Mouse (Mus musculus): ENCODE measurements around the gene Gm20388.
A peak's percentile ranks its signal among the peaks of the same experiment; 100 is the strongest.
"Not testable (repeated sequence)": the region's sequence is repeated elsewhere in the genome, so short reads cannot be mapped to it uniquely, and the experiment has no call there.

Gm20388 gene

DNA sequence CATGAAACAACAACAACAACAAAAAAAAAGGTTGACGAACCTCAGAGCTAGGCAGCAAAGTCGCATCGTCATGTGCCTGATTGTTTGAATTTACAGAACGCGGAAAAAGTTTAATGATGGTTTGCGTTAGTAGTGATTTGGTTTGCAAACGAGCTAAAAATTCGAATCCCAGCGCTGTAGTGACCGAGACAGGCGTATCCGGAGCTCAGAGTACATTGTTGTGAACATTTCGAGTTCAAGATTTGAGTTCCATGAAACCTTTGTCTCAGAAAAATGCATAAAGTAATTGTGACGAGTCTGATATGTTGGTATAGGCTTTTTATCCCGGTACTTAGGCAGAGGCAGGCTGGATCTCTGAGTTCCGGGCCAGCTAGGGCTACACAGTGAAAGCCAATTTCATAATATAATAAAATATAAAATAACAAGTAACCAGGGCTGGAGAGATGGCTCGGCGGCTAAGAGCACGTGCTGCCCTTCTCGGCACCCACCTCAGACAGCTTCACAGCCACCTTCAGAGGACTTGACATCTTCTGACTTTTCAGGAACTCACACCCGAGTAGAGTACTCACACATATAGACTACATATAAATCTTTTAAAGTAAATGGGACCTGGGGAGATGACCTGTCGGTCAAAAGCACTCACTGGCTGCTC is 3132.5 kb downstream of the Gm20388 start:
- DNase-seq, result no peak

DNA sequence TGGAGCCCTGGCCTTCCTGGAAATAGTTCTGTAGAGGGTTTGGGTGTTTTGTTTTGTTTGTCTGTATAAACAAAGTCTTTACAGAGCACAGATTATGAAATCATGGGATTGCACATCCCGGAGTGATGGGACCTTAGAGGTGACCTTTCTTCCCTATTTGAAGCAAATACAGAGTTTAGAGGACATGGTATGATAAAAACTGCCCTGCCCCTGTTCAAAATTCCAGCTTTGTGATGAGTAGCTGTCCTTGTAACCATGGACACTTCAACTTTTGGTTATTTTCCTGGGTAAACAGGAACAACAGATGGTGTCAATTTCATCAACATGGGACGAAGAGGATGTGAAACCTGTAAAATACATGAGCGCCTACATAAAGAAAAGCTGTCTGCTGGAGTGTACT is 3133.3 kb downstream of the Gm20388 start:
- no peak for DNase-seq

DNA sequence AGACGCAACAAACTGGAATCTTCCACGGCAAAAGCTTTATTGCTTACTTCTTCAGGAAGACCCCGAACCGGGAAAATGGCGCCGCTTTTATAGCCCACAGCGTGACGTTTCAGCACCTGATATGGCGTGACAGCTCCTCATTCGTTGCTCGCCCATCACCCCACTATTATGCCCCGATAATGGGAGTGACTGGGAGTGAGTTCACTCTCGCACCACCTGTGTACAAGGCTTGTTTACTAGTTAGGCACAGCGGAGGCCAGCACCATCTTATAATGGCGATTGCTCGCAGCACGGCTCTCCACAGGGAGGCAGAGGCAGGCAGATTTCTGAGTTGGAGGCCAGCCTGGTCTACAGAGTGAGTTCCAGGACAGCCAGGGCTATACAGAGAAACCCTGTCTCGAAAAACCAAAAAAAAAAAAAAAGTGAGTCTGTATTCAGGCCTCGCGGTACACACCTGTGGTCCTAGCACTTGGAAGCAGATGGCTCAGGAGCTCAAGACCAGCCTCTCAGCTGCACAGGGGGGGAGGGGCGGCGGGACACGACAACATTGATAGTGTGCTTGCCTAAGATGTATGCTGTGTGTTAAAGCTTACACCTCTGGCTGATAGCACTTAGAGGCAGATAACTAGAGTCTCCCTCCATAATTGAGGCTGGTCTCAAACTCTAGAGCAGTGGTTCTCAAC is 3134.2 kb downstream of the Gm20388 start:
- not testable (repeated sequence) for DNase-seq

DNA sequence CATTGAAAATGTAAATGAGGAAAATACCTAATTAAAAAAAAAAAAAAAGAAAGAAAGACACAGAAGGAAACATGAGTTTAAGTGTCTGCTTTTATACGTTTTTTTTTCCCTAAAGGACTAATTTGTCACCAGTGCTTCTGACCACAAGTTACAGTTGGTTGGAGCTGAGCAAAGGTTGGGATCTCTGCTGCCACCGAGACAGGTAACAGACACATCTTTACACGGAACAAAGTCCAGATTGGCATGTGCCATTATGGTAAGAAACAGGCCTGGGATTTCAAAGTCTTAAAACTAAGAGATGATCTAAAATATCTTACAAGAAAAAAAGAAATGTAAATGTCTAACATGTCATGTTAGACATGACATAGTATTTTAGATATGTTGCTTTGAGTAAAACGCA is 3136.1 kb downstream of the Gm20388 start:
- no peak for DNase-seq

DNA sequence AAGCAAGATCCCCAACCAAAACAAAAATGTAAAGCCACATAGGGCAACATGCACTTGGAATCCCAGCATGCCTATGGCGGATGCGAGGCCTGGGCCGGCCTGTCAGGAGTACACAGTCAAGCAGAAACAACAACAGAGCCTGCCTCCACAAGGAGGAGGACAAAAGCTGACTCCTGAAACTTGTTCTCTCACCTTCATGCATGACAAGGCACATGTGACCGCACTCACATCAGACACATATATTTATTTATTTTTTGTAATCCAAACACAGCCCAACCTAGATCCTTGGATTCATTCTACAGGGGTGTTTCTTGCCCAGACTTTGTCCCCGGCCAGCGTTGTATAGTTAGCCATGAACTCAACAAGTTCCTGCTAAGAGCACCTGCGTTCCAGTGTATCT is 3137.2 kb downstream of the Gm20388 start:
- DNase-seq, result no peak

DNA sequence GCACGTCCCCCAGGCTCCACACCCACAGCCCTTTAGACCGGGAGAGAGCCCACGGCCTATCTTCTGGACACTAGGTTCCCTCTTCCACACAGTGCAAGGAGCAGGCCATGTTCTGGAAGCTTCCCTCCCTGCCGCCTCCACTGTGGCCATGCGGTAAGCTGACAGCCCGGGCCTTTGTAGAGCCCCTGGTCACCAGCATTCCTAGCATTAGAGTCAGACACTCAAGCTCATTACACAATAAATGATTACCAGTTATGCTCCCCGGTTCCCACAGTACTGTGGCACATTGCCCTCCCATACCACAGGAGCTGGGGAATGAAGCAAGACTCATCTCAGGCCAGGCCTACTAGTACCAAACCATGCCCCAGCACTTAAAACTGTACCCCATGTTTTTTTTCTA is 3137.8 kb downstream of the Gm20388 start:
- DNase-seq, result no peak

DNA sequence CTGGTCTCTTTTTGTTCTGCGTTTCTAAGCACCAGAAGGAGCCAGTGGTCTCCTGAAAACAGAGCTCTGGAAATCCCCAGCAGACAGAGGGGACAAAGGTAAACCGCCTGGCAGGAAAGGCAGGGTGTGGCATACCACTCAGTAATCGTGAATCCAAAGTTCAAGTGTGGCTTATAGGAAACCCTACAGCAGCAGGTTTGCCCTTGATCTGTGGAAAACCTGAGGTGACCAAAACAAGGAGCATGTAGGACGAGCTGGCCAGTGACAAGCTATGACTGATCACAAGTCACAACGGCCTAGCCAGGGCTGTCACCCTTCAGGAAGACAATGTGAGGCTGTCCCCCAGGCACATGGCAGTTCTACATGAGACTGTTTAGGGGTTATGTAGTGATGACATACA is 3140.8 kb downstream of the Gm20388 start:
- no peak for DNase-seq

DNA sequence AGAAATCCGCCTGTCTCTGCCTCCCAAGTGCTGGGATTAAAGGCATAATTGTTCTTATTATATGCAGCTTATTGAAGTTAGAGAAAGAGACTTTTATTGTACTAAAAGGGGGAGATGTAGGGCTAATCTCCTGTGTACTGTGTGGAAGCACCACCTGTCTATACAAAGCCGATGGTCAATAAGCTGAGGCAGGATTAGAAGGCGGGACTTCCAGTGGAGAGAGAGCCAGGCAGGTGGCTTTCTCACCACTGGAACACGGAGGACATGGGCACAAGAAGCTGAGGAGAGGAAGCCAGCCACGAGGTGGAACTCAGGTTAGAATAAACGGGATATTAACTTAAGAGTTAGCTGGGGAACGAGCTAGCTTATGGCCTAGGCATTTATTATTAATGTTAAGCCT is 3152.1 kb downstream of the Gm20388 start, which contains the start of gene Spg7:
Gene Spg7, plus strand, starts transcription at position 222 of the 400 bp plus-strand sequence.
- DNase-seq, result no peak

DNA sequence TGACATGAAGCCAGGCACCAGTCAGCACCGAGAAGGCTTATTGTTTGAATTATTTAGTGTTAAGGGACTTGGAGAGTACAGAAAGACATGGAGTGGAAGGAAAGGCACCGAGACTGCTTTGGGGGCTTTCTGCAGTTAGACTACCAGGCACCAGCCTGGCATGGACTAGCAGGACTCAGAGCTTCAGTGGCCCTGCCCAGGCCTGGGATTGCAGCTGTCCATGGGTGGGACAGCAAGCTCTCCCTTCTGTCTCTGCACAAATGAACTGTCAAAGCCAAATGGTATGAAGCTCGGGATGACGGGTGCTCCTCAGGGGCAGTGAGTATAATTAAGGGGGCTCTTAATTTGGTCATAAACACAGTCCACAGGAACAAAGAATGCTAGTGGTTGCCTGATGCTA is 3153.4 kb downstream of the Gm20388 start:
- no peak for DNase-seq

DNA sequence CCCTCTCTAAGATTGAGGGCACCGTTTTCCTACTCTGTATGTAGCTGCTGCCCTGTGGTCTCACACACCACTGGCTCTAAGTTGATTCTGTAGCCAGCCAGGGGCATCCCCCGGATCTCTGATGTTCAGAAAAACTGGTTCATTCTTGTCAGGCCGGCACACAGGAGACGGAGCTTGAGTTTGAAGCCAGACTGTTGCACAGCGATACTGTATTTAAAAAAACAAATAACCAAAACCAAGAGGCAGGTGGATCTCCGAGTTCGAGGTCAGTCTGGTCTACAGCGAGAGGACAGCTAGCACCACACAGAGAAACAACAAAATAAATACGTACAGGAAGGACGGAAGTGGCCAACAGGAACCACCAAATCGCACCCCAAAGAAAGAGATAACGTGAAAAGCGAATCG is 3154.2 kb downstream of the Gm20388 start:
- DNase-seq, result no peak

DNA sequence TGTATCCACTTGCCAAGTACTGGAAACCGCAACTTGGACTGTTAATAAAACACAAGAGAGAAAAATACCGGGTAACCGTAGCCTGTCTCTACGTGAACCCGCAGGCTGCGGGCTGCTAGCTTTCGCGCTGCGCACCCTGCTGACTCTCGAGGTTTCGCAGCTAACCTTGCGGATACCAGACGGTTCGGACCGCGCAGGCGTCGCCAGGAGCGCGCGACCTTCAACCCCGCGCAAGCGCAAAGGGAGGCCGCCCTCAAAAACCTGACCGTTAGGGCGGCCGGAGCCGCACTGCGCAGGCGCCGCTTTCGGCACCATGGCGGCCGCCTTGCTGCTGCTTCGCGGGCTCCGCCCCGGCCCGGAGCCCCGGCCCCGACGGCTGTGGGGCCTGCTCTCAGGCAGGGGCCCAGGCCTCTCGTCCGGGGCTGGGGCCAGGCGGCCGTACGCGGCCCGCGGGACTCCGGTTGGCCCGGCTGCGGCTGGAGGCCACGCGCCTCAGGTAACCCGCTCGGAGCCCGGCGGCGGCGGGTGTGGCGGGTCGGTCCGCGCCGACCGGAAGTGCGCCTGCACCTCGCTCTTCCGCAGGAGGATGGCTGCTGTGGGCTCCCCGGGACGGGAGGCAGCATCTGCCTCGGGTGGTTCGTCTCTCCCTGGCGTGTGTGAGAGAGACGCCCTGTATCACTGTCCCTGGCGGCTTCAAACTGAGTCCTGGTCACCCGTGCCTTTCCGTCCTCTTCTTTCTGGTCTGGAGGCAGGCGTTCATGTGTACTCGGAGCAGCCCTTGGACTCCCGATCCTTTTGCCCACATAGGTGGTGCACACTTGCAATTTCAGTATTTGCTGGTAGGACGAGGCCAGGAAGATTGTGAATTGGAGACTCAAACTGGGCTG is 3154.8 kb downstream of the Gm20388 start:
- DNase-seq, result peak; percentile 97 to 98

DNA sequence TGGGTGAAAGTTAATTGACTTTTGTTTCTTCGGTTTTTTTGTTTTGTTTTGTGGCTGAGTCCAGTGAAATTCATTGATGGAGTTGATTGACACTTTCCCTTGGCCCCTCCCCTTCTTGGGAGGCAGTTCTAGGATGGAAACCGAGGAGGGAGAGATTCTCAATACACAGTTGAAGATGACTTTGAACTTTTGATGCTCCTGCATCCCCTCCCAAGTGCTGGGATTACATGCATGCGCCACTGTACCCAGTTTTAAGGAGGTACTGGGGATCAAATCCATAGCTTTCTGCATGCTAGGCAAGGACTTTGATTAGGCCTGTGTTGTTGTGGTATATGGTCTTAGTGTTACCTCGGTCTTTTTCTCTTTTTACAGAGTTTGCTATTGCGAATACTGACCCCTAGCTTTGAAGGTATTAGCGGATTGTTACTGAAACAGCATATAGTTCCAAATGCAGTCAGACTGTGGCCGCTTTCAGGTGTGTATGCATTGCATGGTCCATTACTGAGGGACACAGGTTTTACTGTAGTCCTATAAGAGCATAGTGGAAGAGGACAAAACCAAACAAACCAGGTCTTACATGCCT is 3155.6 kb downstream of the Gm20388 start:
- DNase-seq, result no peak

DNA sequence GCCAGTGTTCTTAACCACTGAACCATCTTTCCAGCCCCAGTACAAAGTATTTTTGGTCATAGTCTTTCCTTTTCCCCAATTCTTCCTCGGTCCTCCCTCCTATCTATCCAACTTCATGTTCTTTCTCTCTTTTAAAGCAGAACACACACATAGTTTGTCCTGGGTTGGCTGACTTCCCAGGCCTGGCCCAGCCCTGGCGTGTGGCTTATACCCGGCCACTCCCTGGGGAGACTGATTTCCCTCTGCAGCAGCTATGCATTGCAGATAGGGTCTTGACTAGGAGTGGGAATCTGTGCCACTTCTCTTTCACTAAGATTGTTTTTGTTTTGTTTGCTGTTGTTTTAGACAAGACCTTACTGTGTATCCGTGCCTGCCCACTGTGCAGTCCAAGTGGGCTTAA is 3160.5 kb downstream of the Gm20388 start:
- DNase-seq, result peak; percentile 20 to 51

DNA sequence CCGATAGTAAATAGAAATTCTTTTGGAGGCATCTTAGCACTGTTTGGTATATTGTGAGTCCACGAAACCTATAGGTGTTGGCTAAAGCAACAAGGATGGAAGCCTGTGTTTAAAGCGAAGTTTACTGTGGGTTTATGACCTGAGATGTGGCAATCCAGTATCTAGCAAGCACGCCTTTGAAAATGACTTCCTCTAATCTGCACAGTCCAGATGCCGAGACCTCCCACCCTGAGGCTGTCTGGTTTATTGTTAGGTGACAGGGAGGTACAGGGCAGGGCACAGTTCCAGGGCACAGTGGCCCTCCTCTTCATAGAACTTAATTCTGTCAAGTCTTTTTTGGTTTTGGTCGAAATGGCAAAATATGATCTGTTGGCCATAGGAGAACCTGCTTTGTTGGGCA is 3166.6 kb downstream of the Gm20388 start:
- DNase-seq, result no peak

DNA sequence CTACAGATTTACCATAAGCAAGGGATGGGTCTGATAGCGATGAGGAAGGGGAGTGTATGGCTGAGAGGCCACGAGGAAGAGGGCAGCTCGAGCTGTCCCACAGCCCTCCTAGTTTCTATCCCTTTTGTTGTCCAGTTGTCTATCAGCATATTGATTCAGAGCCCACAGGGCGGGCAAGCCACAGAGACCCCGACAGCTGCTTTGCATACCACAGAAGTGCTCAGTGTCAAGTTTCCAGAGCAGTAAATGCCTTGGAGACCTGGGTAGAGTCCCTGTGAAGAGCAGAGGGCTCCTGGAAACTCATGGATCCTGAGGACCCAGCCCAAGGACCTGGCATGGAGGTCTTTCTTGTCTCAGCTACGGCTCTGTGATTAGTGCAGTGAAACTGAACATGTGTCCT is 3172.4 kb downstream of the Gm20388 start:
- no peak for DNase-seq

DNA sequence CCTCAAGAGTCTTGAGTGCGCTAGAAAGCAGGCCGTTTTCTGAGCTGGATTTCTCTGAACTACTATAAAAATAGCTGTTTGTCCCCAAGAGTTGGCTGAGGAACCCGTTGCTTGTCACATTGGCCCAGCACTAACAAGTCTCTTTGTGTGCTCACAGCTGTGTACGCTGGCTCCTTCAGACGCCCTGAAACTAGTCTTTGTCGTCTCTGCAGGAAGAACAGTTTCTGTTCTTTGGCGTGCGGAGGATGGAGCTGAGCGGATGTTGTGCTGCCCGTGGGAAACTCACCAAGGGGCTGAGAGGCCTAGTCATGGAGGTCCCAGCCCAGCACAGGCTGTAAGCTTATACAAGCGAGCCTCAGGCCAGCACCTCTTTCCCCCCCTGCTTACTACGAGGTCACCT is 3173.0 kb downstream of the Gm20388 start:
- DNase-seq, result no peak

DNA sequence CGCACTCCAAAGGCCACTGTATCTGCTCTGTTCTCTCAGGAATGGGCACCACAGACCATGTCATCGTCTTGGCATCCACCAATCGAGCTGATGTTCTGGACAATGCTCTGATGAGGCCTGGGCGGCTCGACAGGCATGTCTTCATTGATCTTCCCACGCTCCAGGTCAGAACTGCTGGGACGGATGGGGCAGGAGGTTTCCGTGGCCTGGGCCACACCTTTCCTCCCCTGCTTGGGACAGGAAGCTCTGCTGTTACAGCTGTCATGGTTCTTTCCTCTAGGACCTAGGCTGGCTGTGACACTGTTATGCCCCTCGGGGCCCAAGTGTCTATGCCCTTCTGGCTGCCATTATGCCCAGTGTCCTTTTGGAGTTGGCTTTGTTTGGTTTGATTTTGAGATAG is 3176.6 kb downstream of the Gm20388 start:
- no peak for DNase-seq

DNA sequence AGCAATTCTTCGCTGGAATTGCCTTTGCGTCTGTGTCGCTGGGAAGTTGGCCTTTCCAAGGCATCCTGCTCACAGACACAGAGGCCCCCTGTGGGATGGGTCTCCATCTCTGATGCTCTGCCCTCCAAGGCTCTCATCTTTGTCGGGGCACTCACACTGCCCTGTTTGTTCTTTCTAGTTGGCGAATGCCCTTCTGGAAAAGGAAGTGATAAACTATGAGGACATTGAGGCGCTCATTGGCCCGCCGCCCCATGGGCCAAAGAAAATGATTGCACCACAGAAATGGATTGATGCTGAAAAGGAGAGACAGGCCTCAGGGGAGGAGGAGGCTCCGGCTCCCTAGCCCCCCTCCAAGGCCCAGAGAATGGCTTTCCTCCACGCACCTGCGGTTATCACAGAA is 3186.6 kb downstream of the Gm20388 start:
- DNase-seq, result peak in 1 of 2 experiments; percentile 19

DNA sequence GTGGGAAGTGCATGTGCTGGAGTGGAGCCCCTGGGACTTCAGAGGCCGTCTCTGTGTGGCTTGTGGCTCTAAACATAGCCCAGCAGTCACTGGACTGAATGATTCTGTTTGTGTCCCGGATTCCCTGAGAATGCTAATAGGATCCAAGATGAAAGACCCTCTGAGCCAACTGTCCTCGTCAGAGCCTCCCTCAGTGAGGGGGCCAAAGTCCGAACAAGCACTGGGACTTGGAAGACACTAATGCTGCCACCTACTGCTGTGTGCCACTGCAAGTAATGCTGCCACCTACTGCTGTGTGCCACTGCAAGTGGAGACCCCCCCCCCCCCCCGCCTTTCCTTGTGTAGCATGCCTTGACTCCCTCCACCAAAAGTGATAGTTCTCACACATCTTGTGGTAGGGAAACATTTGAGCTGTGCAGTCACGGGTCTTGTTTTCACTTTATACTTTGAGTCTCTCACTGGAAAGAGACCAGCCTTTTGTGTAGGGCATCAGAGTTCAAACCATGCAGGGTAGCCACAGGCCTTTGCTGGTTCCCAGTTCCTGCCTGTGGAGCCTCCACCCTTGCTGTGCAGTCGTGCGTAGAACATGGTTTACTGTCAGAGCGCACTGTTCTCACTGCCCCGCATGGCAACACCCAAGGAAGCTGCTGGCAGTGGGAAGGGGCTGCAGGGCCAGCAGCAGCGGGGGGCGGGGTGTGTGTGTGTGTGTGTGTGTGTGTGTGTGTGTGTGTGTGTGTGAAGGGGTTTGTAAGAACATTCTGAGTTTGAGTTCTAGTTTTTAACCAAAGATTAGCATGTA is 3187.3 kb downstream of the Gm20388 start:
- DNase-seq, result peak; percentile 15 to 16

DNA sequence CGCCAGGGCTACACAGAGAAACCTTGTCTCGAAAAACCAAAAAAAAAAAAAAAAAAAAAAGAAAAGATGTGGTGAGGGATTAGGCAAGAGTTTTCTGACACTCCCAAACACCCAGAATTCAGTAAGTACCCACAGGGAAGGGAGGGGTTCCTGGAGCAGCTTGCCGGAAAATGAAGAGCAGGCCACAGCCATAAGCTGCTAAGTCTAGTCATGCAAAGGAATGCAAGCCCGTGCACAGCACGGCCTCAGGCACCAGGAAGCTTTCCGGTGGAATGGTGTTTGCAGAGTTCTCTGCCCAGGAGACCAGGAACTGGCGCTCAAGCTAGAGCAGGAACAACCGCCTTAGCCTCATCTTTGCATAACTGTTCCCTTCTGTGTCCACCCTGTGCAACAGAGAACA is 3189.6 kb downstream of the Gm20388 start:
- peak in 1 of 2 experiments; percentile 7 for DNase-seq

DNA sequence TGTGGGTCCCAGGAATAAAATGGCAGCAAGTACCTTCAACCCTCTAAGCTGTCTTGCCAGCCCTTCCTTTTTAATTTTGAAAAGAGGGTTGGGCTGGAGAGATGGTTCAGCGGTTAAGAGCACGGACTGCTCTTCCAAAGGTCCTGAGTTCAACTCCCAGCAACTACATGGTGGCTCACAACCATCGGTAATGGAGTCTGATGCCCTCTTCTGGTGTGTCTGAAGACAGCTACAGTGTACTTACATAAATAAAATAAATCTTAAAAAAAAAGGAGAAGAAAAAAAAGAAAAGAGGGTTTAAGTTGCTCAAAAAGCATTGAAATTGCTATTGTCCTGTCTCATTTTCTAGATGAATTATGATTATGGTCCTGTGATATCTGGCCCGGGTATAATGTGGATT is 3190.6 kb downstream of the Gm20388 start:
- DNase-seq, result no peak
